Mouse (Mus musculus): ENCODE data around the gene Tnfrsf8.

GRCm38 (mm10) chr4:145217837-145218236 is 97.1 kb downstream of the Tnfrsf8 start:
- TF ChIP-seq CTCF (IDR thresholded peaks at IDR 0.05; ENCODE audit: low read depth), result no peak
- no peak for TF ChIP-seq EP300 (IDR thresholded peaks at IDR 0.05; ENCODE audit: low read depth)
